Mouse (Mus musculus): Measurements from ENCODE around the gene Cd24a. TPM values are rescaled to one million over a fixed set of nuclear protein-coding genes. Genes with fewer than 3 reads are reported as not detected.

Gene Cd24a
- polyA plus RNA-seq, 1 experiment, result 135 TPM

DNA sequence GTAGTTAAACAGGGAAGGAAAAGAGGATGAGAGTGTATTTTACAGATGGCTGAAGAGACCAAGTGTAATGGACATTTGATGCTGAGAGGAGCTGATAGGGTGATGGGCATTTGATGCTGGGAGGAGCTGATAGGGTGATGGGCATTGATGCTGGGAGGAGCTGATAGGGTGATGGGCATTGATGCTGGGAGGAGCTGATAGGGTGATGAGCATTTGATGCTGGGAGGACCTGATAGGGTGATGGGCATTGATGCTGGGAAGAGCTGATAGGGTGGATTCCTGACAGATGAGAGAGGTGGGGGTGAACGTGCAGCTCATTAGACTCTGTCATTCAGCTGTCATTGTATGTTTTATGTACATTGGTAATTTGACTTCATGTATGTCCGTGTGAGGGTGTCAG, 47.5 kb downstream of the Cd24a start:
- no peak for DNase-seq (ENCODE audit: low read depth)

DNA sequence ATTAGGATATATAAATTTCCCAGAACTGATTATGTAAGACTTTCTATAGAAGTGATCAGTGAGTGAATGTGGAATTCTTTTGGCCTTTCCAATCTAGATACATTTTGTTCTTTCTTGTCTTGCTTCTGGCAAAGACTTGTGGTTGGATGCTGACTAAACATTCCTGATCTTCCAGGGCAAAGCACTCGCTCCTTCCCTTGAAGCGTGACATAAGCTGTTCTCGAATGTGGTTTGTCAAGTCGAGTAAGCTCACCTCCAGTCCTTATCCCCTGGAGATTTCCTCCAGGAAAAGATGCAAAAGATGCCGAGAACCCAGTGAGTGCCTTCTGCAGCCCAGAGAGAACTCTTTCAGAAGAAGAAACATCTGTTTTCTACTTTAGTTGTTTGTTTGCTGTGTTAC, 51.1 kb downstream of the Cd24a start:
- no peak for DNase-seq (ENCODE audit: low read depth)

DNA sequence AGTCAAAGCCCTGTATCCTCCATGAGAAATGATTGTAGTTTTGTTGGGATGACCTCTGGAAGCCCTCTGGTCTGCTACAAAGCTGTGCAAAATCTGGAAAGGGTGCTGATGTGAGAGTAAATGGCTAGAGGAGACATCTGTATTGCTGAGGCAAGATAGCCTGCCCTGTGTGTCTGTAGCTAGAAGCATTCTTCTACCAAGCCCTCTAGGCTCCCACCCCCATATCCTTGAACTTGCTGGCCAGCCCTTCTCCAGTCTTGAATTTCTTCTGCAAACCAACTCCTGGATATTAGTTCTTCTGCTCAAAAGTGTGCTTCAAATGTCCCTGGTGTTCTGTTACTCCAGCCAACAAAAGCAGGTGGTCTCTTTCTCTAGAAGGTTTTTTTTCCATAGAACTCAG, 51.8 kb downstream of the Cd24a start:
- DNase-seq (ENCODE audit: low read depth), result no peak

DNA sequence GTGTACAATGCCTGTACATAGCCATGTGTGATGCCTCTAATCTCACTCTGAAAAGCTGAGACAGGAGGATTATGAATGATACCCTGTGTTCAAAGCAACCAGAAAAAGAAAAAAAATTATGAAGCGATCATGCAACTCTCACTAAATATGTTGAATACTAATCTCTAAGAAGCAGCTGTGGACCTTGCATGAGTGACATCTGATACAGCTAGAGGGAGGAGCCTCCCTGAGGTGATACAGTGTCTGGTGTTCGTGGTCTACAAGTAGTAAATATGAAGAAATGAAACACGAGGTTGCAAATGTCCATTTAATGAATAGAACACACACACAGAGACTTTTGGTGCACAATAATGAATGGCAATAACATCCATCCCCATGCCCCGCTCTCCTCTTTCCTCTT, 52.5 kb downstream of the Cd24a start:
- no peak for DNase-seq (ENCODE audit: low read depth)

DNA sequence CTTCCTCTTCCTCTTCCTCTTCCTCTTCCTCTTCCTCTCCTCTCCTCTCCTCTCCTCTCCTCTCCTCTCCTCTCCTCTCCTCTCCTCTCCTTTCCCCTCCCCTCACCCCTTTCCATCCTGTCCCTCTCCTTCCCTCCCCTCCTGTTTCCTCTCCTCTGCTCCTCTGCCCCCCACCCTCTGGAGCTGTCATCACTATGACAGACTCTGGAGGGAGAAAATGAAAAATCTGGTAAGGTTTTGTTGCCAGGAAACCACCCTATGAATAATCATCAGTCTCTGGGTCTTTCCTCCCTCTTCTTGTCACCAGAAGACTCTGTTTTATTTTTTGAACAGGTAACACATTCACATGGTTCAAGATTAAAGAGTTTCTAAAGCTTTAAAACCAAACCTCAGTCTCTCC, 53.0 kb downstream of the Cd24a start:
- DNase-seq (ENCODE audit: low read depth), result no peak

DNA sequence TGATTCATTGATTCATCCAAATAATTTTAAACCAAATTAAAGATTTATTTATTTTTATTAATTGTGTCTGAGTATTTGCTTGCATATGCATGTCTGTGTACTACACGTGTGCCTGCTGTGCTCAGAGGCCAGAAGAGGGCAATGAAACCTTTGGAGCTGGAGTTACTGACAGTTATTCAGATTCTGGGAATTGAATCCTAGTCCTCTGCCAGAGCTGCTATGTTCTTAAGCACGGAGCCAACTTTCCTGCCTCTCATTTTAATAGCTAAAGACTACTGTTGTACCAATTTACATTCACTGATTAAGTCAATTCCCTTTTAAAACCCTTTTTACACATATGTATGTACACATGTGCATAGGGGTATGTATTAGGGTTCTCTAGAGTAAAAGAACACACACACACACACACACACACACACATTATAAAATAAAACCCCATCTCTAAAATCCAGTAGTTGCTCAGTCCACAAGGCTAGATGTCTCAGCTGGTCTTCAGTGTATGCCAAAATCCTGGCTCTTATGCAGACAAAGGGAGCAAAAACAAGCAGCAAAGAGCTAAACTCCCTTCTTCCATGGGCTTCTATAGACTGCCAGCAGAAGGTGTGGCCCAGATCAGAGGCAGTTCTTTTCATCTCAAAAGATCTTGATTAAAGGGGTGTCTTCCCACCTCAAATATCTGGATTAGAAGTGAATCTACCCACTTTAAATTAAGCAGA, 53.7 kb downstream of the Cd24a start:
- DNase-seq (ENCODE audit: low read depth), result no peak

DNA sequence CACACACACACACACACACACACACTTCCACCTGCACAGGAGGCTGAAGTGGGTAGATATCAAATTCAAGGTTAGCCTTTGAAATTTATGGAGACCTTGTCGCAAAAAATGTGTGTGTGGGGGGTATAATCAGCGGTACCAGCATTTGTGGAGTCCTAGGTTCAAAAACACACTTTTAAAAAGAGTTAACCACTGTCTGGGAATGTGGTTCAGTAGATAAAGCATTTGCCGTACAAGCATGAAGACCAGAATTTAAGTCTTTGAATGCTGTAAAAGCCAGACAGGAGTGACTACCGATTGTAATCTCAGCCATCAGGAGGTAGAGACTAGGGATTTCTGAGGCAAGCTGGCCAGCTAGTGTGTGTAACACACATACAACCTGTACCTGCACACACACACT, 55.0 kb downstream of the Cd24a start:
- DNase-seq (ENCODE audit: low read depth), result no peak

Other genes with a start within 250 kb of the Cd24a start
- 4.5 and 5.3 TPM in 2 replicates for gene Bend3, start 99.5 kb upstream of the Cd24a start, polyA plus RNA-seq (2012; rRNA removed)
- gene Gm9803, start 54.2 kb upstream of the Cd24a start, polyA plus RNA-seq (2012; rRNA removed), result 66.7 and 122 TPM in 2 replicates
- 5.4 and 7.9 TPM in 2 replicates for gene 1700021F05Rik, start 37.3 kb upstream of the Cd24a start, polyA plus RNA-seq (2012; rRNA removed)